Mouse (Mus musculus) stomach, embryonic 15.5 days (tissue): ENCODE results near the gene Tcp11l2. TPM values are rescaled to one million over a fixed set of nuclear protein-coding genes. Genes with fewer than 3 reads are reported as not detected.

Experiments
- ATAC-seq: fragments of 200-750 bp; cut with Nextera tagmentation; 2 replicates; pipeline ENCODE4 v1.8.0; 2017; ENCODE audit warnings: low read depth, moderate number of reproducible peaks, moderate TSS enrichment; ENCODE audit not compliant: insufficient read depth, low FRiP score
- H3K27ac ChIP-seq: fragments of 300-500 bp; sonication (generic); 2 replicates; pipeline ENCODE4 v1.5.1; 2015; ENCODE audit warnings: mild to moderate bottlenecking, inconsistent platforms
- H3K27me3 ChIP-seq: fragments of 300-500 bp; sonication (generic); replicated peaks from 2 replicates; pipeline ENCODE4 v1.6.1; 2015; ENCODE audit warnings: inconsistent platforms
- H3K36me3 ChIP-seq: fragments of 300-500 bp; sonication (generic); 2 replicates; pipeline ENCODE4 v1.6.1; 2015; ENCODE audit warnings: inconsistent platforms
- H3K4me1 ChIP-seq: fragments of 300-500 bp; sonication (generic); 2 replicates; pipeline ENCODE4 v1.6.1; 2015; ENCODE audit warnings: inconsistent platforms
- H3K4me2 ChIP-seq: fragments of 300-500 bp; sonication (generic); 2 replicates; pipeline ENCODE4 v1.6.1; 2015; ENCODE audit warnings: mild to moderate bottlenecking, inconsistent platforms
- H3K4me3 ChIP-seq: fragments of 300-500 bp; sonication (generic); replicated peaks from 2 replicates; pipeline ENCODE4 v1.5.1; 2015; ENCODE audit warnings: inconsistent platforms
- H3K9ac ChIP-seq: fragments of 300-500 bp; sonication (generic); 2 replicates; pipeline ENCODE4 v1.6.1; 2015; ENCODE audit warnings: inconsistent platforms
- H3K9me3 ChIP-seq: fragments of 300-500 bp; sonication (generic); 2 replicates; pipeline ENCODE4 v1.6.1; 2016; ENCODE audit warnings: inconsistent platforms
- WGBS: fragments of 180-500 bp; shearing (Covaris S2); methylation state at CpG from one replicate; pipeline ENCODE4 v1.1.7; 2015; 5-methylcytosine and 5-hydroxymethylcytosine counted together
- polyA plus RNA-seq: library from polyadenylated mRNA; unstranded; fragments of >200 nt; fragmentation: Nextera tagmentation; extraction: Ambion mirVana; gene quantifications from 2 replicates; pipeline ENCODE4 v1.2.1, GENCODE M21; 2015

The Tcp11l2 gene
- polyA plus RNA-seq, 1 experiment from 2014 or later: 19.7 TPM

DNA sequence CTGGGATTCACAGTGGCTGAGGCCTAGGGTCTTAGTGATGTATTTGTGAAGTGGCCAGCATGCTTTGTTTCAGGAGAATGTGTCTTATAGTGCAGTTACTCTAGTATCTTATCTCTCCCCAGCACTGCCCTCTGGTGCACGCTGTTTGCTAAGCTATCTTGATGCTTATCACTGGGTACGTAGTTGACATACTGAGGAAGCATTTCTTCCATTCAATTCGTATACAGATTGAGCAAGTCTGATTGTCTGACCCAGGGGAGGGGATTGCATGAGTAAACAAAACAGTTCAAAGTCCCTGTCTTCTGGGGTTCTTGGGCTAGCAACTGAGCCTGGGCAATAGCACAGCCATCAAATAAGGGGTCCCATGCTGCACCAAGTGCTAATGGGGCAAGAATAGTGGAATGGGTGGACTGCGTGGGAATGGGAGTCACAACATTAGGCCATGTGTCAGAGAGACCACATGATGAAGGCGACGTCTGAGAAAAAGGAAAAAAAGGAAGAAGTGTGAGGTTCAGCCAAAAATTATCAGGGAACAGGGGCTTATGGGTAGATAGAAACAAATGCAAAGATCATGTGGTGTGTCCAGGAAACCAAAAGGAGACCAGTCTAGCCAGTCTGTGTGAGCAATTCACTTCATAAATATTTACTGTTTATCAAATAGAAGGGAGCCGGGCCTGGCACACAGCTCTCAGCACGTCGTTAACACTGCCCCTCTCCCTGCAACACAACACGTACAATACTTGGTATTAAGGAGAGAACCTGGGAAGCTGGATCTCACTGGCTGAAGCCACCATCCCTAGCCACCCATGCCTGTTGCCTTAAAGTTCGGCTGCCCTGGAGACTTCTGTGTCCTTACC is 33.4 kb upstream of the Tcp11l2 start:
- H3K4me3 ChIP-seq: no peak overlapping the region
- peak; percentile 33; the same call in 1 of the 2 replicates for ATAC-seq
- no peaks in the 10 kb centered on the region for H3K9me3 ChIP-seq
- no peak overlapping the region for H3K9ac ChIP-seq
- H3K4me1 ChIP-seq: peaks cover 7% of the 10 kb centered on the region
- H3K27me3 ChIP-seq: no peaks in the 10 kb centered on the region
- H3K4me2 ChIP-seq: no peak overlapping the region
- no peak overlapping the region for H3K27ac ChIP-seq
- 51% methylated on average over 11 of the region's 11 CpGs for WGBS
- H3K36me3 ChIP-seq: no peaks in the 10 kb centered on the region

DNA sequence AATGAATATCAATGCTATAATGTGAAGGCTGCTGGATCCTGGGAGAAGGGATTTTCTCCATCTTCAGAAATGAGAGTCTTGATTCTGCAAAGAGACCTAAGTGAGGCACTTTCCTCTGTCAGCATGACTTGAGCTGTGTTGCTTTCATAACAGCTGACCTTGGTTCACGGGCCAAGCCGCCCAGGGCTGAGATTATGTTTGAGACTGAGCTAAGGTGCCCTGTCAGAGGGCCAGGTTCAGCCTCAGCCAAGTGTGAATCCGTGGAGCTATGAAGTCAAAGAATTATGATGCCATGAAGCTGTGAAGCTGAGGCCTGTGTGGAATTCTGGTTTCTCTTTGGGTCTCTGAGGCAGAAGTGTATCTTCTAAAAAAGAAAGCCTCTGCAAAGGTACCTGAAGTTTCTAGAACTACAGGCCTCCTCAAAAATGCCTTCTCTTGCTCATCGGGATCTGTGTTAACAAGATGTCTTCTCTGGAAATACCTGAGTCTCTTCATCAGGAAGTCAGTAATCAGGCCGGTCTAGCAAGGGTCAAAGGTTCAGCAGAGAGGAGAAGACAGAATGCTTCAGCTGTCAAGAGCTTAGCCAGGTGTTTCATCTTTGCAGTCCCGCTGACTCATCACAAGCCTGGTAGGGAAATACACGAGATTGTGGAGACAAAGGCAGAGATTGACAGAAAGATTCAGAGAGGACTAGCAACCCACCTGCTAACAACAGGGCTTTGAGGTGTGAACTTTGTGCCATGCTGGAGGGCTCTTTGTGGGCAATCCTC is 31.4 kb upstream of the Tcp11l2 start:
- Histone ChIP-seq H3K9me3 (no peaks in the 10 kb centered on the region), H3K27me3 (no peaks in the 10 kb centered on the region), H3K4me2 (no peak overlapping the region), H3K4me3 (no peak overlapping the region), H3K4me1 (peaks cover 7% of the 10 kb centered on the region), H3K36me3 (no peaks in the 10 kb centered on the region), H3K9ac (no peak overlapping the region), H3K27ac (peak overlapping the region; percentile 61; the same call in 1 of the 2 replicates)
- WGBS: 32% methylated on average over 7 of the region's 7 CpGs
- ATAC-seq: no peak

DNA sequence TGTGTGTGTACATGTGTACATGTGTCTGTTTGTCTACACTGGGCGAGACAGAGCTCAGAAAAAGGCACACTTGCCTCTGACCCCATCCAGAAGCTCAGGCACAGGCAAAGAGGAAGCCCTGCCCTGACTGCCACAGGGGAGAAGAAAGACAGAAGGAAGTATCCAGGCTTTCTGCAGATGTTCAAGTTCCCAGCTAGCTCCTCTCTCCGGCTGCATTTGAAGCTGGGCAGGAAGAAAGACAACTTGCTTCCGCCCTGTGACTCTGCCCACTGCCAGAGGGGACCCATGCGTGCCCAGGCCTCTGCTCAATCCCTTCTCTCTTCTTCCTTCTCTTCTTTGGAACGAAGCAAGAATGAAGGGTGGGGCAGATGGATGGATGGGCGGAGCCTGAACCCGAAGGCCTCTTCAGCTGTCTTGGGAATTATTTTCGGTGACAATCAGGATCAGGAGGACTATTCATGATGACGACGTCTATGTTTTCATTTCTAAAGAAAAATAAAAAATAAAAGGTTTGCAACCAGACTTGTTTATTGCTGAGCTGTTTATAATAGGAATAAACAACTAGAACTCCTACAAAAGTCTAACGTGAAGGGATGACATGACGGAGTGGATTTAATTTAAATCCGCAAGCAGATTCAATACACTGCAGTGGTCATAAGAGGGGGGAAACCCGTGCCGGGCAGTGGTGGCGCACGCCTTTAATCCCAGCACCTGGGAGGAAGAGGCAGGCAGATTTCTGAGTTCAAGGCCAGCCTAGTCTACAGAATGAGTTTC is 27.1 kb upstream of the Tcp11l2 start:
- Histone ChIP-seq H3K9ac (no peak overlapping the region), H3K9me3 (no peaks in the 10 kb centered on the region), H3K4me2 (no peak overlapping the region), H3K27ac (peak overlapping the region; percentile 26; the same call in 1 of the 2 replicates), H3K4me3 (no peak overlapping the region), H3K4me1 (peaks cover 9% of the 10 kb centered on the region), H3K36me3 (no peaks in the 10 kb centered on the region), H3K27me3 (no peaks in the 10 kb centered on the region)
- no peak for ATAC-seq
- WGBS: 64% methylated on average over 17 of the region's 17 CpGs

DNA sequence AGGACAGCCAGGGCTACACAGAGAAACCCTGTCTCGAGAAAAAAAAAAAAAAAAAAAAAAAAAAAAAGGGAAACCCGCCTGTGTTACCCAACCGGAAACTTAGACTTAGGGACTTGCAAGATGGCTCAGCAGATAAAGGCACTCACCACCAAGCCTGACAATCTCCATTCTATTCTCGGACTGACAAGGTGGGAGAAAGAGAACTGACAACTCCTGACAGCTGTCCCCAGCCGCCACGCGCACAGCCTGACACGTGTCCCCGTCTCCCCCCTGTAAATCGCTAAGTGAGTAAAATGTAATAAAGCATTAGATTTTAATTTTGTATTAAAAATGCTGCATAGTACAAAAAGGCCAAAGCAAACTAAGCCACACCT is 26.5 kb upstream of the Tcp11l2 start:
- Histone ChIP-seq H3K9me3 (no peaks in the 10 kb centered on the region), H3K4me2 (no peak overlapping the region), H3K9ac (no peak overlapping the region), H3K4me3 (no peak overlapping the region), H3K4me1 (peaks cover 8% of the 10 kb centered on the region), H3K27ac (no peak overlapping the region), H3K36me3 (no peaks in the 10 kb centered on the region), H3K27me3 (no peaks in the 10 kb centered on the region)
- 82% methylated on average over 10 of the region's 10 CpGs for WGBS
- ATAC-seq: no peak

DNA sequence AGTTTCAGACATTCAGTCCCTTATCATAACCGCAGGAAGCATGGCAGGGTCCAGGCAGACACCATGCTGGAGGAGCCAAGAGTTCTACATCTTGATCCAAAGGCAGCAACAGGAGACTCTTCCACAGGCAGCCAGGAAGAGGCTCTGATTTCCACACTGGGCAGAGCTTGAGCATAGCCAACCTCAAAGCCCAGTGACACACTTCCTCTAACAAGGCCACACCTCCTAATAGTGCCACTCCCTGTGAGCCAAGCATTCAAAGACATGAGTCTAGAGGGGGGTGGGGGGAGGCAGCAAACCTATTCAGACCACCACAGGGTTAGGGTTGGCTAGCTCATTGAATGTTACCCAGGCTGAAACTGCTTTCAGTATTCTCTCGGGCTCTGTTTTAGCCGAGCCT is 24.6 kb upstream of the Tcp11l2 start:
- Histone ChIP-seq H3K4me1 (0 out of 2 replicates have a peak, but pooled peaks cover 2% of the 10 kb centered on the region), H3K27me3 (no peaks in the 10 kb centered on the region), H3K4me2 (no peak overlapping the region), H3K9me3 (no peaks in the 10 kb centered on the region), H3K9ac (no peak overlapping the region), H3K4me3 (no peak overlapping the region), H3K36me3 (no peaks in the 10 kb centered on the region), H3K27ac (no peak overlapping the region)
- no peak for ATAC-seq
- 91% methylated on average over 3 of the region's 3 CpGs for WGBS

DNA sequence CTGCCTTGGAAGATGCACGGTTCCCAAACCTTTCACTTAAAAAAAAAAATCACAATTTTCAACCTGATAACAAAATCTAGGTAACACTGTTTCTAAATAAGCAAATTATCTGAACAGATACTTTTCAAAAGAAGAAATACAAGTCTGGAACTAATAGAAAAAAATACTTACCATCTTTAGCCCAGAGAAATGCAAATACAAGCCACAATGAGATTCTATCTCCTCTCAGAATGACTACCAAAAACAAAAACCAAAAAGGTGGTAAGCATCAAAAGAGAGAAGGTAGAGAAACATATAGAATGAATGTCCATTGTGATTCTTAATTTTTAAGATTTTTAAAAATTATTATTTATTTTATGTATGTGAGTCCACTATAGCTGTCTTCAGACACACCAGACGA is 23.9 kb upstream of the Tcp11l2 start:
- Histone ChIP-seq H3K9me3 (no peaks in the 10 kb centered on the region), H3K27ac (no peak overlapping the region), H3K27me3 (no peaks in the 10 kb centered on the region), H3K4me2 (no peak overlapping the region), H3K4me3 (no peak overlapping the region), H3K36me3 (no peaks in the 10 kb centered on the region), H3K9ac (no peak overlapping the region), H3K4me1 (0 out of 2 replicates have a peak, but pooled peaks cover 2% of the 10 kb centered on the region)
- 95% methylated on average over 2 of the region's 2 CpGs for WGBS
- no peak for ATAC-seq

DNA sequence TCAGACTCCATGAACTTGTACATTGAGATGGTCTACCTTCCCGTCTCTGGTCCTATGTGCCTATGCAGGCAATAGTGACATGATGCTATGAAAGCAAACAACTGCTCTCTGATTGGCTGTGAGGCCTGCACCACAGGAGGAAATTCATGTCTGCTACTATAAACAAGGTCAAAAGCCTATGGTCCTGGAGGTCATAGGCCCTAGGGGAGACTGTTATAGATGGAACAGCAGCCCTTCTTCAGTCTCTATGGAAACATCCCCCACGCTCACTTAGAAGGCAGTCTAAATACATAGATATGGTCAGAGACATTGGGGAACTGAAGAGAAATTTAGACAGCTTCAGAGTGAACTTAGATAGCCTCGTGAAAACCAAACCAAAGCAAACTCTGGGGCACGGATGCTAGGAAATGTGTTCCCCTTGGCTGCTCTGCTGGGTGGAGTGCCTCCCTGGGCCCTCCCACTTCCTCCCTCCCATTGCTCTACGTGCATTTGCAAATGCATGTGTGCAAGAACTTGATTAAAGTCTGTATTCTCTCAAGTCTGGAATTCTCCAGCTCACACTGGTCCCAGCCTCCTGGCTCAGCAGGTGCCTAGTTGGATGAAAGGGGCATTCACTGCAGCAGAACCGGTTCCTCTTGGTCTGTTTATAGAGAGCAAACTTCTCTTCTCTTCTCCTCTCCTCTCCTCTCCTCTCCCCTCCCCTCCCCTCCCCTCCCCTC is 22.0 kb upstream of the Tcp11l2 start:
- Histone ChIP-seq H3K4me1 (0 out of 2 replicates have a peak, but pooled peaks cover 2% of the 10 kb centered on the region), H3K4me2 (no peak overlapping the region), H3K9ac (no peak overlapping the region), H3K4me3 (no peak overlapping the region), H3K27me3 (no peaks in the 10 kb centered on the region), H3K27ac (peak overlapping the region; percentile 18; the same call in 1 of the 2 replicates), H3K9me3 (no peaks in the 10 kb centered on the region), H3K36me3 (no peaks in the 10 kb centered on the region)
- 38% methylated on average over 6 of the region's 6 CpGs for WGBS
- peak; percentile 68 for ATAC-seq

DNA sequence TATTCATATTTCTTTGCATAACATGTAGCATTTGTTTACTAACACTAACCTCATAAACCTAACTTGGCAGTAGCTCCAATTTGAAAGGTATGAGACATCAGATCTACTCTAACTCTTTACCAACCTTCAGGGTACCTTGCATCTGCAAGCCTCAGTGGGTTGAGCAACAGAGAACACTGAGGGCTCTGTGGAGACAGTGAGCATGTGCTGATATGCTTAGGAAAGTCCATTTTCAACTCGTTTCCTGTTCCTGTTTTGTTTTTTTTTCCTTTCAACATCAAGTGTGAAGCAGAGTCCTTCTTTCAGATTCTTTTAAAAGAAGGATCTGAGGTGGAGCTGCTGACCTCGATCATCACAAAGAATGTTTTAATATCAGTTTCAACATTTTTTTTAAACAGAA is 20.3 kb upstream of the Tcp11l2 start:
- 0 out of 2 replicates have a peak, but pooled peaks cover 2% of the 10 kb centered on the region for H3K4me1 ChIP-seq
- 62% methylated on average over 2 of the region's 2 CpGs for WGBS
- no peak overlapping the region for H3K27ac ChIP-seq
- no peak overlapping the region for H3K4me2 ChIP-seq
- ATAC-seq: no peak
- H3K27me3 ChIP-seq: no peaks in the 10 kb centered on the region
- H3K9me3 ChIP-seq: no peaks in the 10 kb centered on the region
- H3K4me3 ChIP-seq: no peak overlapping the region
- no peaks in the 10 kb centered on the region for H3K36me3 ChIP-seq
- H3K9ac ChIP-seq: no peak overlapping the region

DNA sequence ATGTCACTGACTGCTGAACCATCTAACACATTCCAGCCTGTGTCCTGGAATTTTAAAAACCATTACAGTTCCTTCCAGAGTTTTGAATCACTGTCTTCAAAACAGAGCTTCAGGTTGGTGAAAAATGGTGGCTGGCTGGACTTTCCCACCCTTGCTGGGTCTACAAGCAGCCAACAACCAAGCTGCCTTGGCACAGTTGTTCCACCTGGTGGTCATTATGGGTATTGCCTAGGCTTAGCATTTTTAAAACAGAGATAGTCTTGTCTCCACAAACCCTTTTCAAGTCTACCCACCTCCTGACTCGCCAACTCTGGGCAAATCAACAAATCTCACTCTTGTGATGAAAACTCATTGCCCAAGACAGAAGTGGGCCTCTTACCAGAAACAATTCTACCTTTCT is 17.9 kb upstream of the Tcp11l2 start:
- 96% methylated on average over 1 of the region's 1 CpGs for WGBS
- Histone ChIP-seq H3K4me2 (no peak overlapping the region), H3K27me3 (no peaks in the 10 kb centered on the region), H3K4me3 (no peak overlapping the region), H3K4me1 (0 out of 2 replicates have a peak, but pooled peaks cover 2% of the 10 kb centered on the region), H3K27ac (no peak overlapping the region), H3K36me3 (no peaks in the 10 kb centered on the region), H3K9ac (no peak overlapping the region), H3K9me3 (no peaks in the 10 kb centered on the region)
- no peak for ATAC-seq

DNA sequence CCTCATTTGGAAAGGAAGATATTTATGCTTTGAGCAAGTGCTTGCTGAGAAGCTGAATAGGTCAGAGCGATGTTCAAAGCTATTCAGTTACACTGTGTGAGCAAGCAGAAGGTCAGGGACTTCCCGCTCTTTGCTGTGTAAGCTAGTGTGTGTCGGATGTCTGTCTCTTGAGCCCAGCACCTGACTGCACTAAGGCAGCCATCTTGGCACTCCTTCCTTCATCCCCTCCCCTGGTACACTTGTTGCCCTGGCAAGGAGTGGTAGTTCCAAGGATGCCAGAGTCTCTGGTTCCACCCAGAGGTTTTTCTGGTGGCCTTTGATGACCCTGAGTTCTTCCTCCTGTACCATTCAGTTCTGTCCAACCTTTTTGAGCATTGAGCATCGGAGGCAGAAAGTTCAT is 16.4 kb upstream of the Tcp11l2 start:
- Histone ChIP-seq H3K9me3 (no peaks in the 10 kb centered on the region), H3K4me2 (no peak overlapping the region), H3K36me3 (no peaks in the 10 kb centered on the region), H3K4me3 (no peak overlapping the region), H3K4me1 (no peaks in the 10 kb centered on the region), H3K27ac (no peak overlapping the region), H3K9ac (no peak overlapping the region), H3K27me3 (no peaks in the 10 kb centered on the region)
- 84% methylated on average over 4 of the region's 4 CpGs for WGBS
- ATAC-seq: no peak

DNA sequence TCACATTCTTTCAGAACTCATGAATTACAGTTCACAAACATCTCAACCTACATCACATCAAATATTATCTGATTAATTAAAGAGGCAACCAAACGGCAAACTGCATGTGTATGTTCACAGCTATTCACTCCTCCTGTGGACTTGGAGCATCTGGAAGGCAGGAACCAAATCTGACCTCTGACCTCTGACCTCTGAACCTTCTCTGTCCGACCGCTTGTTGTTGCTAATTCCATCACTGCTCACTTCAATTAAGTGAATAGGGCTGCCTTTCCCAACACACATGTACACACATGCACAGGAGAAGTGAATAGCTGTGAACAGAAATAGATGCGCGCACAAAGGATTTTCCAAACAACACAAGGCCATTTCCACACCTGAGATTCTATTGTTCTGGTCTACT is 14.3 kb upstream of the Tcp11l2 start:
- Histone ChIP-seq H3K4me1 (no peaks in the 10 kb centered on the region), H3K9ac (no peak overlapping the region), H3K9me3 (no peaks in the 10 kb centered on the region), H3K27me3 (no peaks in the 10 kb centered on the region), H3K27ac (no peak overlapping the region), H3K36me3 (no peaks in the 10 kb centered on the region), H3K4me2 (no peak overlapping the region), H3K4me3 (no peak overlapping the region)
- 70% methylated on average over 5 of the region's 5 CpGs for WGBS
- no peak for ATAC-seq
